Mouse (Mus musculus) retina, postnatal 7 days (tissue): Measurements from ENCODE around the gene Tnrc6b.

Experiments used
- DNase-seq: peaks from one replicate; pipeline ENCODE4 v3.0.0-alpha.2; 2012; ENCODE audit warnings: low read depth, low spot score

Gene Tnrc6b

DNA sequence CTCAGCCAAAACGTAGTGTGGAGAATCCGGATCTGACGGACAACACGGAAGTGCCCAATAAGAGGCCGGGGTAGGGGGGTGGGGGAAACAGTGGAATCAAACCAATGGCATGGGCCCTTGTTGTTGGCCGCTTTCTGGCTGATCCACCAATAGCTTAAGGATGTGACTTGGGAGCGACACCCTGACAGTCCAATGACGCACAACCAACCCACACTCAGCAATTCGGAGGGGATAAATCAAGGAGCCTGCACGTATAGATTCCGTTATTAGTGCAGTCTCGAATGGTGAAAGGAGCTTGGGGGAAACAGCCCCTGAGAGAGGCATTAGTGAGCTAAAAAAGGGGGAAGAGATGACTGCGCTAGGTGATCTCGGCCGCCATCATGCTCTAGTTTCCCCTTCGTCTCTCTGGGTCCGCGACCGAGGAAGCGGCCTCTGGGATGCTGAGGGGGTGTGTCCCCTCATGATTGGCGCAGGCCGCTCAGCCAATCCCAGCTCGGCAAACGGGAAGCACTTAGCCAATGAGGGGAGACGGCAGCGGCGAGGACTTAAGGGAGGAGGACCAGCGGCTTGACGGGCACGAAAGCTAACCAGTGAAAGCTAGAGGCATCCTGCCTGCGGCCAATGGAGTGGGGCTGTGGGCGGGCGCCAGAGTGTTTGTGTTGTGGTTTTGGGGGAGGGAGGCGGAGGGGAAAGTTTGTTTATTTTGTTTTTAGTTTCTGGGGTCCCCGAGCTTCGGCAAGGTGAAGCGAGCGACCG is at the start of gene Tnrc6b:
Gene Tnrc6b, plus strand, starts transcription at position 706 of the 756 bp plus-strand sequence.
- DNase-seq = peak; percentile 98

DNA sequence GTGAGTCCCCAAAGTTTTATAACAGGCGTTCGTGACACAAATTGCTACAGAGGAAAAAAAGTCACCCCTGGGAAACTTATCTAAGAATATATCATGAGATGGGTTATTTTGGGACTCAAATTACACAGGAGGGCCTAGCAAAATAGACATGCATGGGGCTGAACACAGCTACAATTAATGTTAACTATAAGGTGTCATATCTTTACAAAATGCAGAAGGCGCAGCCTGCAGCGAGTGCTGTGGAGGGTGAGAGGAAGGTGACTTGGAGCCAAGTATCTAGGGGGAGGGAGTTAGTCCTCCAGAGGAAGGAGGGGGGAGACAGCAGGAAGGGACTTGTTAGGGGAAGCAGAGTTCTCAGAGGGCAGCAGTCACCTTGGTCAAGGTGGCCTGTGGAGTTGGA is 46.7 kb upstream of the Tnrc6b start:
- DNase-seq = no peak

DNA sequence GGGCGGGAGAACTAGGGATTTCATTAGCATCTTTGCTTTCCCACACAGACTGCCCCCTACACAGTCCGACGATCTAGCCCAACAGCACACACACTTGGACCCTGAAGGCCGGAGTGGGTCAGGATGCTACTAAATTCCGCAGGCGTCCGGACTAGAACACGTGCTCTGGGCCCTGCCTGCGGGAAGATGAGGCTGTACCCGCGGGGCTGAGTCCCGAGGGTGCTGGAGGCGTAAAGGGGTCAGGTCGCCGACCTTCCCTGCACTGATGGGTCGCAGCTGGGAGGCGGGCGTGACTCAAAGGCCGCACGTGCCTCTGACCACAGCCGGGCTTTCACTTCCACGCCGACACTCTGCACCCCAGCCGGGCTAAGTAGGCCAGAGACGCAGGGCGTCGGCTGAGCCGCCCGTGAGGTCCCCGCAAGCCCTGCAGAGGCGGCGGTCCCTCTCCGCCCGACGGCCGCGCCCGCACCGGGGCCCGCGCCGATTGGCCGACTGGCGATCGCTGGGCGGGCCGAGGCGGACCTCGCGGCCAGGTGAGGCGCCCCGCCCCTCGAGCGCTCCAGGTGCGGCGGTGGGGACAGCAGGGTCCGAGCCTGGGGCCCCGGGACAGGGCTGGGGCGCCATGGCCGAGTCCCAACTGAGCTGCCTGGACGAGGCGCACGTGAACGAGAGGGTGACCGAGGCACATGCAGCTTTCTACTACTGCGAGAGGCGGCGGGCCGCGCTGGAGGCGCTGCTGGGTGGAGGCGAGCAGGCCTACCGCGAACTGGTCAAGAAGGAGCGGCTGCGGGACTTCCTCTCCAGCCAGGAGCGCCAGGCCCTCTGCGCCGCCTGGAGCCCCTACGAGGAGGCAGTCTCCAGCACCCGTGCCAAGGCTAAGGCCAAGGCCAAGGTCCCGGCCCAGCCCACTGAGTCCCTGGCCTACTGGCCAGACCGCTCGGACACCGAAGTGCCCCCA is 39.5 kb upstream of the Tnrc6b start, which contains the start of gene Fam83f:
Gene Fam83f, plus strand, starts transcription at position 553 of the 958 bp plus-strand sequence.
- no peak for DNase-seq

DNA sequence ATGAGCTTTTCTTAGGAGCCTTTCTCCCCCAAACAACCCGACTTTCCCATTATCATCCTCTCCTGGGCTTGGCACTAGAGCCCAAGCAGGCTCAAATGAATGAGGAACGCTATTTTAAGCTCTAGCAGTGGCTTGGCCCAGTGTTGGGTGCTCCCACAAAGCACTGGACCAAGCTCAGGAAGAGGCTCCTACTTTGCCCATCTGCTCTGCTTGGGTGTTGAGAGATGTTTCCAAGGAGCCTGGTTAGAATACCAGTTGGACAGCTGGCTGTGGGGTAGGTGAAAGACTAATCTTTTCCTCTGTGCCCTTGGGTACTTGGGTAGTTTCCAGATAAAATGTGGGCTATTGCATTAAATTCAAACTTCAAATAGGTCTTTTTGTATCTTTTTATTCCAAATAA is 38.3 kb upstream of the Tnrc6b start:
- DNase-seq = no peak

DNA sequence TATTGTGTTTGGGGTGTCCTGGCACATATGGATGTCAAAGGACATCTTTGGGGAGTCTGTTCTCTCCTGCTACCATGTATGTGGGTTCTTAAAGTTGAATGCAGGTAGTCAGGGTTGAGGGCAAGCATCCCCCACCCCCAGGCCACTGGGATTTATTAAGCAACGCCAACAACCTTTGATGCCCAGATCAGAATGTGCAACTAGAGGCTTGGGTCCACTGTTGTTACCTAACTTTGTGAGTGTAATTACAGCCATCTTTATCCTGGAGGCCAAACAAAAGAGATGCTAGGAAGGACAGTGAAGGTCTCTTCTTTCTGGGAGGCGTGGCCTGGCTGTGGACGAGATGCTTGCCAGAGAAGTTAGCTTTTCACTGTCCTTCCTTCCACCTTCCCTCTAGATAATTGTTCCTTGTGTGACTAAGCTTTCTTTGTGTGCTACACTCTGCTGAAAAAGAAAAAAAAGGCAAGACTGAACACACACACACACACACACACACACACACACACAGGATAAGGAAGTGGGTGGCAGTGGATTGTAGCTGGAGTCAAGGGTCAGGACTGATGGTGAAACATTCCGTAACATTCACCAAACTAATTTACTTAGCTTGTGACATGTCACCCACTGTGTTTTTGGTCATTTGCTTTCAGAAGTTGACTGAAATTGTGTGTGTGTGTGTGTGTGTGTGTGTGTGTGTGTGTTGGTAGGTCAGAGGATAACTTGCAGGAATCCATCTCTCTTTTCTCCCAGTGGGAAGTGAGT is 37.6 kb upstream of the Tnrc6b start:
- no peak for DNase-seq

DNA sequence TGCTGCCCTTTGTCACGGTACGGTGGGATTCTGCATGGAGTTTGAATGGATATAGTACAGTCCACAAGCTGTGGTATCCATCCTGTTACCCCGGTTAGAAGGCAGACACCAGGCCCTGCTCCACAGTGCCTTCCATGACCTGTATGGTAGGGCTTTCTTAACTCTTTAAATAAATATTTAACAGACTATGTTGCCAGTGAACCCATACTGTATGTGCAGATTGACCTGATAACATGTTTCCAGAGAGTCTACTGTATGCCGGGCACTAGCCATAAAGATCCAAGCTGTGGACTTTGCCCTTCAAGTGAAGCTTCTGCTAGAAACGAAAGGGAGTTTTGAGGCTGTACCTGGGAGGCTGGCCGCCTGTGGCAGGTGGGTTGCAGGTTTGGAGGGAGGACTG is 36.4 kb upstream of the Tnrc6b start:
- no peak for DNase-seq

DNA sequence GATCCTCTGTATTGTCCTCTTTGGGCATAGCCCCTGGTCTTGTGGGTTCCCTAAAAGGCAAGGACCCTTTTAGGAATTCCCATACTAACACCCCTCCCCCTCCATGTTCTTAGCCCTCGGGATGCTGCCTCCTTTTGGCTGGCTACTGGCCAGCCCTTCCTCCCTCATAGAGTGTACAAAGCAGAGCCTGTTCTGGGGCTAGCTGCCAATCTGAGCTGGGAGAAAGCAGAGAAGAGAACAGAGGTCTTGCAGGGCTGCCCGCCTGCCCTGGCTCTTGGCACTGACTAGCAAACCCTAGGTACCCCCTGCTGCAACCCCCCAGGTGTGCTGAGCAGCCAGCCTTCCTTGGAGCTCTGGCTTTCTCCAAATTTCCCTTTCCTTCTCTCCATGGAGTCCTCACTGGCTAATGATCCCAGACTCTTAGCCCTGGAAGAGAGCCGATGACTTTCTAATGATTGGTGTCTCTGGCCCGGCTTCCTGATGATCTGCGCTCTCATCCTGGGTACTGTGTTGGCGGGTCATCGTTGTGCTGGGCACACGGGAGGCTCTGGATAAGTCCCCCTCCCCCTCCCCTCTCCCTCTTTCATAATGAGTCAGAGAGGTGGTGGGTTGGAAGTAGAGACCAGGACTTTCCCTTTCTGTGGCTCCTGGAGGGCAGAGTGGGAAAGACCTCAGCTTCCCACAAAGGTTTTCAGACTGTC is 31.4 kb upstream of the Tnrc6b start:
- DNase-seq = no peak

DNA sequence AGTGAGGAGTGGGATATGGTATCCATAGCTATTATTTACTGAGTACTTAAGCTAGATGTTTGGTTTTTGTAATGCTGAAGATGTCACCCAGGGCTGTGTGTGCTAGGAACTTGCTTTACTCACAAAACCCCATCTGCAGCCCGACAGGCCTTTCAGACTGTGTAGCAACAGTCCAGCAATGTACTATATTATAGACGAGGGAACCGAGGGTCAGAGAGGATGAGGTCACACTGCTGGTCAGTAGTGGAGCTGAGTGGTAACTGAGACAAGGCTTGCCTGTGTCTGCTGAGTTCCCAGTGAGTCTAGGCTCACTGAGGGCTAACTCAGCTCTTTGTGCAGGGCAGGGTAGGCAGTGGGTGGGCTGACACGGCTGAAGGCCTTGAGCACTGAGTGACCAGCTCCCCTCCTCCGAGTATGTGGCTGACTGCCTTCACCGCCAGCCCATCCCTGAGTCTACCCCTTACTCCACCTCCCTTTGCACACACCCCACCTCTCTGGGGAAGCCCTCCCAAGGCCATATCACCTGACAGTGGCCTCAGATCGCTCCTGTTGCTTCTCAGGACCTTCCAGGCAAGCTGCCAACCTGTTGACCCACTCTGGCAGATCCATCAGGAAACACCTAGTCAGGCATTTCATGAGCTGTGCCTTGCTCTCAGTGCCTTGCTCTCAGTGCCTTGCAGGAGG is 30.6 kb upstream of the Tnrc6b start:
- DNase-seq = no peak

DNA sequence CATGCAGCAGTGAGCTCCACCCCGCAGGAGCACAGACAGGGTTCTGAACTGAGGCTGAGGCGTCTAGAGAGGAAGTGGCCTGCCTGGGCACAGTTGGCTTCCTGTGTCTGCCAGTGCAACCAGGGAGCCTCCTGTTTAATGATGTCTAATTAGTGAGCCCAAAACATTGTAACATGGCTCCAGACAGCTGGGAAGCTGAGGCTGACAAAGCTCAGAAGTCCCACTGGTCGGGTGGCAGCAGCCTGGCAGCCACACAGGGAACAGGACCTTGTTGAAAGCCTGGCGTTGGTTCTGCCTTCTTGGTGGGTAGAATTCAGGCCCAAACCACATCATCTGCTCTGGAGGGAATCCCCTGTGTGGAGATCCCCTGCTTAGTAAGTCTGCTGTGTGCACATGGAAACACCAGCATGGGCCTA is 29.6 kb upstream of the Tnrc6b start:
- DNase-seq = no peak

DNA sequence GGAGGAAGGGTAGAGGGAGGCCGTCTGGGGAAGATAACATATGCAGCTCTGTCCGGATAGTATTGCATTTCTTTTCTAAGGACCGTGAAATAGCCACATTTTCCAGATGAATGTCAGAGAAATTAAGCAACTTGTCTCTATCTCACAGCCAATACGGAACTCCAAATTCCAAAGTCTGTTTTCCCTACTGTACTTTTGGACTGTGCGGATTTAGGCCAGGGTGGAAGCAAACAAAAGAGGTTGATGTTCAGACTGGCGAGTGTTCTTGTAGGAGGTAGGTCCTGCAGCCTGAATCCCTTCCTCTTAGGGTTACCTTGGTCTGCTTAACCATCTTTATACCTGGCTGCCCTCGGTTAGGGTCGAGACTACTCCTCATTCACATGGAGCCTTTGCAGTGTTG is 28.8 kb upstream of the Tnrc6b start:
- no peak for DNase-seq

DNA sequence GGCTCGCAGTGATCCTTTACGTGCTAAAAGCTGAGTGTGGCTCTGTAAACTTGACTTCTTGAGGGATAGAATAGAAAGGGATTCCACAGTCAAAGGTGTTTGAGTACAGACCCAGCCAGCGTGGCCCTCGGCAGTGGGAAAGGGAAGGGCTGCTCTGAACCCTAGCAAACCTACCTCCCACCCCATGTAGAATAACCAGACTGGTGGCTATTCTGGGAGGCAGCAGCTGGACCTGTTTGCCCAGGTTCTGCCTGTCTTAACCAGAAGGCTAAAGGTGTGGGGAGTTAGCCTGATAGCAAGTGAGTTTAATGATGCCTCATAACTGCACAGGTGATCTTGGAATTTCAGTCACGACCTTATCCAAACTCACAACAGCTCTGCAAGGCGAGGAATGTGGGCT is 28.0 kb upstream of the Tnrc6b start:
- no peak for DNase-seq

DNA sequence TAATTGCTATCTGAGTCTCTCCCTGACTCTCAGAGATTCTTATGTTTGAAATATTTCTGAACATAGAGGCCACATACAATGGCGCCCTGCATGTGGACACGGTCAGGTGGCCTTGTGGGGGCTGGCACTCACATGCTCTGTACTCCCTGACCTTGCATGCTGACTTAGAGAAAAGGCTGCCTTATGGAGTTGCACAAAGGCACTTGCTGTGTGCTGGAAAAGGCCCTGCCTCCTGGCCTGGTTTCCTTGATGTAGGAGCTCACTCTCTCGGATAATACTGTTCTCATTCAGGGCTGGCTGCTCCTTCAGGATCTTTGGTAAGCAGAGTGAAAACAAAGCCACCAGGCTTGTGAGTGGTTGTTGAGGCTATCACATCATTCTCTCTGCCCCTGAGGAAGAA is 27.1 kb upstream of the Tnrc6b start:
- DNase-seq = no peak

DNA sequence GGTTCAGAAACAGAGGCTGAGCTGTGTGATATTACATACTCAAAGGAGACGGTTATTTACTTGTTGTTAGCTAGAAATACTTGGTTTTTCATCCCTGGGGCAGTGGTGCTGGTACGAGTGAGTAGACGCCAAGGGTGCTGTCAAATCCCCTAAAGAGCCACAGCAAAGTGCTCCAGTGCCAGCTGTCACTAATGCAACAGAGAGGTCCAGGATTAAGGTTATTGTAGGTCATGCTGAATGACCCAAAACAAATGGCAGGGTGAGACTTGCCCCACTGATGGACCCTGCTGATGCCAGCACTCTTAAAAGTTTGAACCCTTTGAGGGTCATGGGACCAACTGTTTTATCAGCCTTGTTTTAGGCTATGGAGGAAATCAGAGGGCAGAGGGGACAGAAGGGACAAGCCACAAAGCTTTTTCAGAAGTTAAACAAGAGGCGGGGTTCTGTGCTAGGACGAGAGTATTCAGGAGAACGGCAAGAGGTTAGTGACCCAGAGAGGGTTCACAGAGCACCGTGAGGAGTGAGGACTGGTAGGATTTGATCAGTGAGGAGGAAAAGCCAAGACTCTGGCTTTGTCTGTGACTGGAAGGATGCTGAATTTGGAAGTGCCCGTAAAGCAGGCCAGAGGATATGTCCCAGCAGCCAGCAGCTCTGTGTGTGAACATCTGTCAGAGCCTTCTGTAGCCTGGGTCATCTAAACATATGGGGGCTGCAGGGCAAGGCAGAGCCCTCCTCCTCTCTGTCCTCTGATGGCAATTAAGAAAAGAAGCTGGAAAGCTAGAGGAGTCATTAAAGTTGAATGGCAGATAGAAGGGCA is 26.1 kb upstream of the Tnrc6b start:
- no peak for DNase-seq

DNA sequence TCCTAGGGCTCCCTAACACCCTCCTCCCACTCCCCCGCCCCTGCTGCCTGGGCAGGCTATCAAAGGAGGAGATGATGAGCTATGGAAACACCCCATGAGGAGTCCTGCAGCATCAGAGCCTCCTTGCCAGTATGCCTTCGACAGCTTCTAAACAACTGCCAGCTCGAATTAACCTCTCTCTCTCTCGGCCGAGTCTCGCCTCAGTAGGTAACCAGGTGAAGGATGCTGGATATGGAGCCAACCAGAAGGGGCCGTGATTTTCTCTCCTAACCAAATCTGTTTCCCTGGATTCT is 25.6 kb upstream of the Tnrc6b start:
- DNase-seq = no peak

DNA sequence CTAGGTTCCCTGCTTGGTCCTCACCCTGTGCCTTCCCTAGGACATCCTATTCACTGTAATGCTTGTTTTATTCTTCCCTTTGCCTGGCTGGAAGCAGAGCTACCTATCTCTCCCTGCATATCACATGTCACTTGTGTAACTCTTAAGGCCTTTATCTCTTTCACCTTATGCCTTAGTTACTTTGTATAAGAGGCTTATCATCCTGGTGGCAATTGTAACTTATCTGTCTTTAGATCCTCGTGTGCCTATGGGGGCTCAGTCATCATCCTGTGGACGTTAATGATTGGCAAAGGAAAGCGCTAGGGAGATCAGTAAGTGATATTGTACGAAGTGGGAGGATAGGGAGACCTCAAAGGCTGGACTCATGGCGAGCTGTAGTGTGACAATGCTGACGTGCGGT is 22.6 kb upstream of the Tnrc6b start:
- DNase-seq = no peak

DNA sequence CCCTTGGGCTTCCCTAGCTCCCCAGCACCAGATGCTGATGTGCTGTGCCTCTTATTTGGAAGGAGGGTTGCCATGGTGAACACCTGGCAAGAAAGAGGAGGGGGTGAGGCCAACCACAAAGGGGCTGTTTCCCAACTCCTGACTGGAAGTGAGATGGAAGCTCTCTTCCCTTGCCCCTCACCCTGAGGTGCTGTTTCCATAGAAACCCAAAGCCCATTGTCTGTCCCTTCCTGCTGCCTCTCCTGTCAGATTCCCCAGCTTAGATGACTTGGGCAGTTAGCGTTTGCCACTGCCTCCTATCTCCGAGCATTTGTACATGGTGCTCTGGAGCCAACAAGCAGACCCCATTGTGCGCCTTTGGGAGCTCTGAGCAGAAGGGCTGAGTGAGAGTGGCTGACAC is 17.6 kb upstream of the Tnrc6b start:
- no peak for DNase-seq

DNA sequence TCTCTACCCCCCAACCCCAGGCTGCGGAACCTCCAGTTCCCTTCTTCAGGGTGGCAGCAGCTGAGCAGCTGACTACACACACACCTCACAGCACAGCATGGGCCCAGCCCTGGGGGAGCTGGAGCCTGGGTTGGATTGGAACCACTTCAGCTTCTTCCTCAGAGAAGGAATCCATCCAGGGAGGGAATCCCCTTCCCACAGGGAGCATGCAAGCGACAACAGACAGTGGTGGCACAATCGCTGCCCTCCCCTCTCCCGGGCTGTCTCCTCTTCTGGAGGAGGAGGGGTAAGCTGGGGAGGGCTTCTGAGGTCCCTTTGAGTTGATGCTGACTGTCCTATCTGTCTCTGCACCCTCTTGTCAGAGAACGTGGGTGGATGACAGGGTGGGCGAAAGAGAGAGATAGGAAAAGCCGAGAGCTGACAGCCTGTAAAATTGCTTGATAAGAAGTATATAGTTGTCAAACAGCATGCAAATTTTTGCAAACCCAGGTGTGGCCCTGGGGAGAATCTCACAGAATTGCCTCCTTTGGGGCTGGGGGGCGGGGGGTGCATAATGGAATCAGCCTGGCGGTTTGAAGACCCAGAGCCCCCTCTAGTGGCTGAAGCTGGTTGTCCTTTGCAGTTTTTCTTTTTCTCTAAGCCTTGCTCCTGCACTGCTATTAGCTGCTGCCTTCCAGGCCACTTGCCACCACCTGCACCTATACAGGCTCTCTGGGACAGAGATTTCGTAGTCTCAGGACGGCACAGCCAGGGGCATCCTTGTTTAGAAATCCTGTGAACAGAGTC is 16.8 kb upstream of the Tnrc6b start:
- peak; percentile 60 for DNase-seq

DNA sequence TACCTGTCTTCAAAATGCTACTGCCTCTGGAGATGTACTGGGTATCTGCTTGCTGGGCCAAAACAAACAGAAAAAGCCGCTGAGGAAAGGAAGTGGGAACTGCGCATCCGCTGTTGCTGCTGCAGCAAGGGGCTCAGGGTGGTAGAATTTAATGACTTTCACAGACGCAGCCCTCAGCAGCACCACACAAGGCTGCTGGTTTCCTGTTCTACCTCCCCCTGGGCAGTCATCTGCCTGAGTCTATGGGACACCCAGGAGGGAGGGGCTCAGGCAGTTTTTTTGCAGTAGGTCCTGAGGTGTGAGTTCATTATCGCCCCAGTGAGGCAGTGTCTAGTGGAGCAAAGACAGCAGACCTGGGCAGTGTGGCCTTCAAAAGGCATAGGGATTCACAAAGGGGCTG is 13.5 kb upstream of the Tnrc6b start:
- no peak for DNase-seq
